Mouse (Mus musculus): ENCODE measurements around the gene Alox12e.

DNA sequence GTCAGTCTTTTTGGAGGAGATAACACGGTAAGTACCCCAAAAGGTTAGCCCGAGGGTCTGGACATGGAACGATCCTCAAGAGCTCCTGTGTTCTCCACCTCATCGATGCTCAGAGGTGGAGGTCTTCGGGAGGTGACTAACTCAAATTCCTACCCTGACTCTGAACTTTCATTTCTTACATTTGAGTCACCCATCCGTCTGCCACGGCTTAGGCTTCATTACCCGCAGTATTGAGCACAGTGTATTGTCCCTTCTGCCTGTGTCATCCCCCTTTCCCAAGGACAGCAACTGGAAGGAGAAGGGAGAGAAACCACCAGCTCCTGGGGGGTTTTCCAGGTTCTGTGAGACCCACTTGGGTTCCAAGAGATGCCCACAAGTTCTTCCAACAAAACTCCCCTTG, 2.3 kb upstream of the Alox12e start:
- TF ChIP-seq CTCF (IDR thresholded peaks at IDR 0.05; ENCODE audit: insufficient read depth, low read length) = no peak
- no peak for TF ChIP-seq POLR2A (IDR thresholded peaks at IDR 0.05; ENCODE audit: borderline replicate concordance, extremely low read depth, low read depth, low read length)

All from lung, adult 2 months (tissue).